Mouse (Mus musculus) kidney, embryonic 15.5 days (tissue): ENCODE data around the gene Abcc1. TPM values are rescaled to one million over a fixed set of nuclear protein-coding genes. Genes with fewer than 3 reads are reported as not detected.

Experiments
- ATAC-seq: fragments of 200-750 bp; cut with Nextera tagmentation; replicated peaks from 2 replicates; pipeline ENCODE4 v1.8.0; 2017; ENCODE audit warnings: moderate TSS enrichment; ENCODE audit not compliant: low FRiP score
- H3K27ac ChIP-seq: fragments of 300-500 bp; sonication (generic); 2 replicates; pipeline ENCODE4 v1.5.1; 2015; ENCODE audit warnings: mild to moderate bottlenecking, inconsistent platforms
- H3K27me3 ChIP-seq: fragments of 300-500 bp; sonication (generic); 2 replicates; pipeline ENCODE4 v1.6.1; 2015; ENCODE audit warnings: inconsistent platforms
- H3K36me3 ChIP-seq: fragments of 300-500 bp; sonication (generic); 2 replicates; pipeline ENCODE4 v1.6.1; 2015; ENCODE audit warnings: inconsistent platforms
- H3K4me1 ChIP-seq: fragments of 300-500 bp; sonication (generic); 2 replicates; pipeline ENCODE4 v1.6.1; 2015; ENCODE audit warnings: inconsistent platforms
- H3K4me2 ChIP-seq: fragments of 300-500 bp; sonication (generic); 2 replicates; pipeline ENCODE4 v1.6.1; 2015; ENCODE audit warnings: moderate library complexity, mild to moderate bottlenecking, inconsistent platforms
- H3K4me3 ChIP-seq: fragments of 300-500 bp; sonication (generic); replicated peaks from 2 replicates; pipeline ENCODE4 v1.5.1; 2015; ENCODE audit warnings: mild to moderate bottlenecking, inconsistent platforms
- H3K9ac ChIP-seq: fragments of 300-500 bp; sonication (generic); 2 replicates; pipeline ENCODE4 v1.6.1; 2015; ENCODE audit warnings: mild to moderate bottlenecking, inconsistent platforms
- H3K9me3 ChIP-seq: fragments of 300-500 bp; sonication (generic); replicated peaks from 2 replicates; pipeline ENCODE4 v1.6.1; 2016; ENCODE audit warnings: inconsistent platforms
- WGBS: fragments of 180-500 bp; shearing (Covaris S2); methylation state at CpG from one replicate; pipeline ENCODE4 v1.1.7; 2015; ENCODE audit warnings: mixed read lengths; 5-methylcytosine and 5-hydroxymethylcytosine counted together
- polyA plus RNA-seq: library from polyadenylated mRNA; unstranded; fragments of >200 nt; fragmentation: Nextera tagmentation; extraction: Ambion mirVana; gene quantifications from 2 replicates; pipeline ENCODE4 v1.2.1, GENCODE M21; 2015

Gene Abcc1
- polyA plus RNA-seq, 1 experiment from 2014 or later, result 13.5 TPM

GRCm38 (mm10) chr16:14379888-14380287 lies 18.5 kb downstream of the Abcc1 start:
- H3K4me2 ChIP-seq, result no peak overlapping the region
- H3K36me3 ChIP-seq, result no peaks in the 10 kb centered on the region
- no peak overlapping the region for H3K9ac ChIP-seq
- no peaks in the 10 kb centered on the region for H3K27me3 ChIP-seq
- H3K9me3 ChIP-seq, result no peaks in the 10 kb centered on the region
- no peaks in the 10 kb centered on the region for H3K4me1 ChIP-seq
- H3K27ac ChIP-seq, result no peak overlapping the region
- 89% methylated on average over 7 of the region's 7 CpGs for WGBS
- ATAC-seq, result no peak
- no peak overlapping the region for H3K4me3 ChIP-seq

GRCm38 (mm10) chr16:14381061-14381665 lies 19.8 kb downstream of the Abcc1 start:
- H3K4me1 ChIP-seq, result no peaks in the 10 kb centered on the region
- no peak overlapping the region for H3K27ac ChIP-seq
- H3K36me3 ChIP-seq, result no peaks in the 10 kb centered on the region
- no peak for ATAC-seq
- H3K9me3 ChIP-seq, result no peaks in the 10 kb centered on the region
- no peak overlapping the region for H3K4me3 ChIP-seq
- H3K27me3 ChIP-seq, result no peaks in the 10 kb centered on the region
- no peak overlapping the region for H3K9ac ChIP-seq
- no peak overlapping the region for H3K4me2 ChIP-seq

GRCm38 (mm10) chr16:14399303-14399702 lies 37.9 kb downstream of the Abcc1 start:
- H3K36me3 ChIP-seq, result peaks cover 45% of the 10 kb centered on the region
- no peaks in the 10 kb centered on the region for H3K4me1 ChIP-seq
- H3K27ac ChIP-seq, result no peak overlapping the region
- no peaks in the 10 kb centered on the region for H3K27me3 ChIP-seq
- no peak overlapping the region for H3K9ac ChIP-seq
- H3K9me3 ChIP-seq, result no peaks in the 10 kb centered on the region
- no peak for ATAC-seq
- 94% methylated on average over 4 of the region's 4 CpGs for WGBS
- H3K4me3 ChIP-seq, result no peak overlapping the region
- H3K4me2 ChIP-seq, result no peak overlapping the region

- no peak for ATAC-seq
- Histone ChIP-seq H3K9ac (no peak overlapping the region), H3K9me3 (no peaks in the 10 kb centered on the region), H3K4me2 (no peak overlapping the region), H3K4me3 (no peak overlapping the region), H3K4me1 (no peaks in the 10 kb centered on the region), H3K27me3 (no peaks in the 10 kb centered on the region), H3K27ac (no peak overlapping the region), H3K36me3 (peaks cover 59% of the 10 kb centered on the region)
- 99% methylated on average over 2 of the region's 2 CpGs for WGBS
Observed at GRCm38 (mm10) chr16:14403507-14403906, 42.1 kb downstream of the Abcc1 start.

- no peaks in the 10 kb centered on the region for H3K4me1 ChIP-seq
- no peak overlapping the region for H3K9ac ChIP-seq
- H3K36me3 ChIP-seq, result peaks cover 72% of the 10 kb centered on the region
- no peaks in the 10 kb centered on the region for H3K27me3 ChIP-seq
- 96% methylated on average over 6 of the region's 6 CpGs for WGBS
- H3K4me2 ChIP-seq, result no peak overlapping the region
- no peaks in the 10 kb centered on the region for H3K9me3 ChIP-seq
- no peak for ATAC-seq
- no peak overlapping the region for H3K4me3 ChIP-seq
- no peak overlapping the region for H3K27ac ChIP-seq
Observed at GRCm38 (mm10) chr16:14405636-14406035, 44.3 kb downstream of the Abcc1 start.

GRCm38 (mm10) chr16:14409124-14409523 lies 47.8 kb downstream of the Abcc1 start:
- no peak for ATAC-seq
- Histone ChIP-seq H3K27me3 (no peaks in the 10 kb centered on the region), H3K9ac (no peak overlapping the region), H3K36me3 (peaks cover 87% of the 10 kb centered on the region), H3K4me2 (no peak overlapping the region), H3K27ac (no peak overlapping the region), H3K4me1 (no peaks in the 10 kb centered on the region), H3K9me3 (no peaks in the 10 kb centered on the region), H3K4me3 (no peak overlapping the region)
- WGBS, result 70% methylated on average over 2 of the region's 2 CpGs

- no peaks in the 10 kb centered on the region for H3K27me3 ChIP-seq
- no peaks in the 10 kb centered on the region for H3K9me3 ChIP-seq
- H3K27ac ChIP-seq, result no peak overlapping the region
- H3K9ac ChIP-seq, result no peak overlapping the region
- no peaks in the 10 kb centered on the region for H3K4me1 ChIP-seq
- WGBS, result 86% methylated on average over 3 of the region's 3 CpGs
- no peak overlapping the region for H3K4me3 ChIP-seq
- no peak for ATAC-seq
- H3K36me3 ChIP-seq, result peaks cover 86% of the 10 kb centered on the region
- H3K4me2 ChIP-seq, result no peak overlapping the region
Observed at GRCm38 (mm10) chr16:14409776-14410175, 48.4 kb downstream of the Abcc1 start.

- Histone ChIP-seq H3K9ac (no peak overlapping the region), H3K4me1 (no peaks in the 10 kb centered on the region), H3K36me3 (peaks cover 82% of the 10 kb centered on the region), H3K4me3 (no peak overlapping the region), H3K4me2 (no peak overlapping the region), H3K27ac (no peak overlapping the region), H3K9me3 (no peaks in the 10 kb centered on the region), H3K27me3 (no peaks in the 10 kb centered on the region)
- 93% methylated on average over 7 of the region's 7 CpGs for WGBS
- ATAC-seq, result no peak
Observed at GRCm38 (mm10) chr16:14410611-14411010, 49.3 kb downstream of the Abcc1 start.

- Histone ChIP-seq H3K4me3 (no peak overlapping the region), H3K27me3 (no peaks in the 10 kb centered on the region), H3K9ac (no peak overlapping the region), H3K4me2 (no peak overlapping the region), H3K27ac (no peak overlapping the region), H3K36me3 (peaks cover 77% of the 10 kb centered on the region), H3K9me3 (no peaks in the 10 kb centered on the region), H3K4me1 (no peaks in the 10 kb centered on the region)
- no peak for ATAC-seq
- 96% methylated on average over 7 of the region's 7 CpGs for WGBS
Observed at GRCm38 (mm10) chr16:14411156-14411555, 49.8 kb downstream of the Abcc1 start.

- peaks cover 4% of the 10 kb centered on the region; the same call in 1 of the 2 replicates for H3K4me1 ChIP-seq
- H3K27me3 ChIP-seq, result no peaks in the 10 kb centered on the region
- no peak for ATAC-seq
- no peak overlapping the region for H3K4me3 ChIP-seq
- H3K27ac ChIP-seq, result no peak overlapping the region
- no peak overlapping the region for H3K9ac ChIP-seq
- H3K9me3 ChIP-seq, result no peaks in the 10 kb centered on the region
- WGBS, result 93% methylated on average over 5 of the region's 5 CpGs
- no peak overlapping the region for H3K4me2 ChIP-seq
- H3K36me3 ChIP-seq, result peaks cover 69% of the 10 kb centered on the region; the same call in 1 of the 2 replicates
Observed at GRCm38 (mm10) chr16:14412551-14412950, 51.2 kb downstream of the Abcc1 start.

GRCm38 (mm10) chr16:14415206-14415605 lies 53.8 kb downstream of the Abcc1 start:
- Histone ChIP-seq H3K4me1 (peaks cover 4% of the 10 kb centered on the region; the same call in 1 of the 2 replicates), H3K4me2 (no peak overlapping the region), H3K36me3 (peaks cover 61% of the 10 kb centered on the region; the same call in 1 of the 2 replicates), H3K9me3 (no peaks in the 10 kb centered on the region), H3K27ac (no peak overlapping the region), H3K9ac (no peak overlapping the region), H3K4me3 (no peak overlapping the region), H3K27me3 (no peaks in the 10 kb centered on the region)
- ATAC-seq, result no peak
- WGBS, result 91% methylated on average over 9 of the region's 9 CpGs

- Histone ChIP-seq H3K27ac (peak overlapping the region; percentile 70), H3K36me3 (peaks cover 42% of the 10 kb centered on the region; the same call in 1 of the 2 replicates), H3K4me1 (peaks cover 4% of the 10 kb centered on the region; the same call in 1 of the 2 replicates), H3K4me2 (no peak overlapping the region), H3K4me3 (no peak overlapping the region), H3K9me3 (no peaks in the 10 kb centered on the region), H3K27me3 (no peaks in the 10 kb centered on the region), H3K9ac (no peak overlapping the region)
- WGBS, result 36% methylated on average over 5 of the region's 5 CpGs
- ATAC-seq, result peak; percentile 45; the same call in 1 of the 2 replicates
Observed at GRCm38 (mm10) chr16:14416957-14417618, 55.7 kb downstream of the Abcc1 start.
